Mouse (Mus musculus): ENCODE data around the gene Psmd13.

Gene Psmd13

GRCm38 (mm10) chr7:140881696-140882468, at the start of gene Psmd13, which contains the start of gene Sirt3:
TSS of gene Psmd13 (plus strand) at chr7:140881968.
TSS of gene Sirt3 (minus strand) at chr7:140882309.
- peak; percentile 87 to 91 for DNase-seq (ENCODE audit: low spot score in 2 of 2)

GRCm38 (mm10) chr7:140833341-140833740, 48.4 kb upstream of the Psmd13 start:
- no peak for DNase-seq (ENCODE audit: low spot score in 2 of 2)

- DNase-seq (ENCODE audit: low spot score in 2 of 2), result no peak
Measured at GRCm38 (mm10) chr7:140834968-140835757, 46.6 kb upstream of the Psmd13 start, which contains the start of gene Urah. TSS of gene Urah (plus strand) at chr7:140835018.

GRCm38 (mm10) chr7:140835758-140836087, 46.0 kb upstream of the Psmd13 start:
- no peak for DNase-seq (ENCODE audit: low spot score in 2 of 2)

- DNase-seq (ENCODE audit: low spot score in 2 of 2), result no peak
Measured at GRCm38 (mm10) chr7:140836243-140837115, 45.3 kb upstream of the Psmd13 start.

- DNase-seq (ENCODE audit: low spot score in 2 of 2), result no peak
Measured at GRCm38 (mm10) chr7:140839556-140839955, 42.2 kb upstream of the Psmd13 start.

- no peak for DNase-seq (ENCODE audit: low spot score in 2 of 2)
Measured at GRCm38 (mm10) chr7:140840750-140841735, 40.7 kb upstream of the Psmd13 start.

GRCm38 (mm10) chr7:140843806-140844205, 38.0 kb upstream of the Psmd13 start:
- DNase-seq (ENCODE audit: low spot score in 2 of 2), result no peak

- peak; percentile 78 to 91 for DNase-seq (ENCODE audit: low spot score in 2 of 2)
Measured at GRCm38 (mm10) chr7:140844905-140845665, 36.7 kb upstream of the Psmd13 start, which contains the start of gene Scgb1c1. TSS of gene Scgb1c1 (plus strand) at chr7:140845547.

GRCm38 (mm10) chr7:140845683-140846082, 36.1 kb upstream of the Psmd13 start:
- no peak for DNase-seq (ENCODE audit: low spot score in 2 of 2)

- no peak for DNase-seq (ENCODE audit: low spot score in 2 of 2)
Measured at GRCm38 (mm10) chr7:140846676-140847075, 35.1 kb upstream of the Psmd13 start.

- no peak for DNase-seq (ENCODE audit: low spot score in 2 of 2)
Measured at GRCm38 (mm10) chr7:140847755-140848580, 33.8 kb upstream of the Psmd13 start, which contains the start of gene Odf3. TSS of gene Odf3 (plus strand) at chr7:140847805.

- DNase-seq (ENCODE audit: low spot score in 2 of 2), result no peak
Measured at GRCm38 (mm10) chr7:140848591-140848990, 33.2 kb upstream of the Psmd13 start.

GRCm38 (mm10) chr7:140851916-140852315, 29.9 kb upstream of the Psmd13 start:
- no peak for DNase-seq (ENCODE audit: low spot score in 2 of 2)

GRCm38 (mm10) chr7:140853386-140853785, 28.4 kb upstream of the Psmd13 start:
- DNase-seq (ENCODE audit: low spot score in 2 of 2), result no peak

- DNase-seq (ENCODE audit: low spot score in 2 of 2), result no peak
Measured at GRCm38 (mm10) chr7:140854483-140854882, 27.3 kb upstream of the Psmd13 start.

- no peak for DNase-seq (ENCODE audit: low spot score in 2 of 2)
Measured at GRCm38 (mm10) chr7:140855181-140855580, 26.6 kb upstream of the Psmd13 start.

GRCm38 (mm10) chr7:140855860-140856784, 25.6 kb upstream of the Psmd13 start, which contains the start of gene Gm45785:
TSS of gene Gm45785 (minus strand) at chr7:140856331.
- peak; percentile 59 to 71 for DNase-seq (ENCODE audit: low spot score in 2 of 2)

Data from frontal cortex, postnatal 25 days (tissue).